Mouse (Mus musculus) liver, postnatal 0 days (tissue): ENCODE measurements at regions not wholly inside any gene's neighbourhood (a gene's known extent, or its start where the extent isn't known, plus 50 kb on each side); places are given as distances from the start of the nearest gene placed in this dataset.

Experiments
- ATAC-seq: fragments of 200-750 bp; cut with Nextera tagmentation; 2 replicates; pipeline ENCODE4 v1.8.0; 2017; ENCODE audit warnings: mild to moderate bottlenecking, moderate library complexity
- DNase-seq: peaks from one replicate; pipeline ENCODE4 v3.0.0-alpha.2; 2016
- H3K27ac ChIP-seq: fragments of 300-500 bp; sonication (generic); 2 replicates; pipeline ENCODE4 v1.5.1; 2014; ENCODE audit warnings: antibody characterized with exemption, moderate library complexity, mild to moderate bottlenecking, low read depth
- H3K27me3 ChIP-seq: fragments of 300-500 bp; sonication (generic); 2 replicates; pipeline ENCODE4 v1.6.1; 2014; ENCODE audit warnings: low read length, control low read depth, mixed read lengths; ENCODE audit not compliant: insufficient read depth
- H3K36me3 ChIP-seq: fragments of 300-500 bp; sonication (generic); replicated peaks from 2 replicates; pipeline ENCODE4 v1.6.1; 2014; ENCODE audit warnings: mild to moderate bottlenecking, control low read depth, low read length, moderate library complexity, mixed read lengths; ENCODE audit not compliant: insufficient read depth
- H3K4me1 ChIP-seq: fragments of 300-500 bp; sonication (generic); 2 replicates; pipeline ENCODE4 v1.6.1; 2014; ENCODE audit warnings: antibody characterized with exemption, mild to moderate bottlenecking, control low read depth; ENCODE audit not compliant: insufficient read depth
- H3K4me2 ChIP-seq: fragments of 300-500 bp; sonication (generic); 2 replicates; pipeline ENCODE4 v1.6.1; 2014; ENCODE audit warnings: low read depth, mild to moderate bottlenecking, low read length, moderate library complexity, mixed read lengths
- H3K4me3 ChIP-seq: fragments of 300-500 bp; sonication (generic); 2 replicates; pipeline ENCODE4 v1.5.1; 2014; ENCODE audit warnings: low read depth, low read length
- H3K9ac ChIP-seq: fragments of 300-500 bp; sonication (generic); replicated peaks from 2 replicates; pipeline ENCODE4 v1.6.1; 2014; ENCODE audit warnings: mild to moderate bottlenecking, moderate library complexity
- H3K9me3 ChIP-seq: fragments of 300-500 bp; sonication (generic); 2 replicates; pipeline ENCODE4 v1.6.1; 2016; ENCODE audit warnings: mild to moderate bottlenecking, control low read depth, low read length, mixed read lengths
- CTCF ChIP-seq: sonication (generic); IDR thresholded peaks from 2 replicates; pipeline ENCODE4 v1.5.1; 2016; ENCODE audit warnings: antibody characterized with exemption, low read depth
- EP300 ChIP-seq: IDR thresholded peaks from 2 replicates; pipeline ENCODE4 v1.6.1; 2016; ENCODE audit warnings: antibody characterized with exemption, low read depth, mild to moderate bottlenecking
- WGBS: fragments of 180-500 bp; shearing (Covaris S2); extraction: QIAGEN DNeasy Blood & Tissue Kit; methylation state at CpG from one replicate; pipeline ENCODE4 v1.1.7; 2014; ENCODE audit not compliant: insufficient replicate concordance; 5-methylcytosine and 5-hydroxymethylcytosine counted together

DNA sequence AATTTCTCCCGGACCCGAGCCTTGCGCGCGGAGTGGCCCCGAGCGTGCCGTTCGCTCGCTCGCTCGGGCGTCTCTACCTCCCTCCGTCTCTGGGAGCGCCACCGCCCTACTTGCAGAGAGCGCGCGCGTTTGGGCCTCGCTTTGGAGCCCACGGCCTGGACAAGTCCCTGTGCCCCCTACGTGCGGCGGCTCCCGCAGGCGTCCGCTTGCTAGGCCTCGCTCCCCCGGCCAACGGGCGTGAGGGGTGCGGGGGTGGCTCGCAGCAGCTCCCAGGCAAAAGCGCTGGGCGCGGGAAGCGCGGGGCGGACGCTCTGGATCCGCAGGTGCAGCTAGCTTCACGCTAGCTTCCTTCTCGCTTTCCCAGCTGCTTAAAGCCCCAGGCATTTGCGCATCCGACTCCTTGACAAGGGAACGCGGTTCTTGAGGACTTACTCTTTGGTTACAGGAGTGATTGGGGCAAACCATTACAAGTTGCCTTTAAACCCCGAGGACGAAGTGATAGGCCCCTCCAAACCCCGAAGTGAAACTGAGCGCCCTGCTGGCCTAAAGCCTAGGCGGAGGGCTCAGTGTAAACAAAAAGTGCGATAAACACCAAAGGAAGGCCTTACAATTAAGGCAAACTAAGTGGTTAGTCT, 75.6 kb downstream of the Kcnrg start:
- DNase-seq (peak; percentile 83), ATAC-seq (peak; percentile 56)
- Histone ChIP-seq H3K36me3 (0 out of 2 replicates have a peak, but pooled peaks cover 3% of the 10 kb centered on the region), H3K9me3 (no peaks in the 10 kb centered on the region), H3K27me3 (peaks cover 27% of the 10 kb centered on the region), H3K4me3 (peak overlapping the region; percentile 87), H3K4me2 (peak overlapping the region; percentile 98), H3K27ac (peak overlapping the region; percentile 99), H3K9ac (peak overlapping the region; percentile 98), H3K4me1 (peaks cover 32% of the 10 kb centered on the region)
- 2% methylated on average over 54 of the region's 54 CpGs for WGBS
- peak; percentile 21; the same call in 1 of the 2 replicates for TF ChIP-seq CTCF
- TF ChIP-seq EP300 = no peak

DNA sequence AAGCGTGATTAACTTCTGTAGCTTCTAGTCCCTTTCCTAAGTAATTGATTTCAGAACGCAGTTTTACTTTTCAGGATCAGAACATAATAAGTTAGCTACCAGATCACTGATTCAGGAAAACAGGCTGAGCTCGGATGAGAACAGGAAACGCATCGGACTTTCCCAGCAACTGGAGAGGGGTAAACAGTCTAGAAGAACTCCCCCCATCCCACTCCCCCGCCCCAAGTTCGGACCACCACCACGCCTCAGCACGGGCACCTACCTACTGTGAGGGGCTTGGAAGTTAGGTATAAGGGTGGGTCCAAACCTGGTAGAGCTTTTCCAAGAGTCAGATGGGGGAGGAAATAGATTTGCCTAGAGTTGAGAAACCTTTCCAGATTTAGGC, 76.1 kb downstream of the Kcnrg start:
- WGBS = 8% methylated on average over 9 of the region's 9 CpGs
- H3K27me3 ChIP-seq = peaks cover 29% of the 10 kb centered on the region
- H3K9ac ChIP-seq = peak overlapping the region; percentile 98

DNA sequence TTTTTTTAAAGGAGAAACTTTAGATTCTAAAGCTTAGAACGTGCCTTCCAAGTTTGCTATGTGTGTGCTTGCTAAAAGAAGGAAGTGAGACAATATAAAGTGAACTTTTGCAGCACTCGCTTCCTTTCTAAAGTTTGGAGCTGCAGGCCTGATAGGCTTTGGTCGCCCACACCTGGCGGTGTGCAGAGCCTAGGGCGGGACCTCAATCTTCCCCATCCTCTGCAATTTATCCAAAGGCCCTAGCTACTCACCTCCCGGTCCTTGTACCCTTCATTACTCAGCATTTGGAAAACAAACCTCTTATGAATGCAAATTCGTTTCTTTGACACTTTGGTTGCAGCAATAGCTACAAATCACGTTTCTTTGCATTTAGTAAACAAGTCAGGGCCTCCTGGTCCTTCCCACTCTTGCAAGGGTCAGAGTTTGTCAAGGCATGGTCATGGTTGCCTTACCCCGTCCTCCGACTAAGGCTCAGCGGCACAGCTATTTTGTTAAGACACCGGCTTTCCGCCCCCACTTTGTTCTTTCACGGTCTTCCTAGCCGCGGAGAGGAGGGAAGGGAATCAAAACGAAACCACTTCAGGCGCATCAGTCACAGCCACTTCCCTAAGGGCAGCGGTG, 76.6 kb downstream of the Kcnrg start:
- Histone ChIP-seq H3K4me1 (peaks cover 32% of the 10 kb centered on the region), H3K27me3 (peaks cover 34% of the 10 kb centered on the region)
- WGBS = 9% methylated on average over 19 of the region's 19 CpGs

More for the DNA sequence above, 76.1 kb downstream of the Kcnrg start:
- TF ChIP-seq CTCF = no peak
- TF ChIP-seq EP300 = no peak
- H3K36me3 ChIP-seq = no peaks in the 10 kb centered on the region
- ATAC-seq (no peak), DNase-seq (peak; percentile 31)
- peak overlapping the region; percentile 87 for H3K4me3 ChIP-seq
- no peaks in the 10 kb centered on the region for H3K9me3 ChIP-seq
- peaks cover 29% of the 10 kb centered on the region for H3K4me1 ChIP-seq
- peak overlapping the region; percentile 99 for H3K27ac ChIP-seq
- H3K4me2 ChIP-seq = peak overlapping the region; percentile 98

GRCm38 (mm10) chr14:61684473-61685230, 77.4 kb downstream of the Kcnrg start:
- peaks cover 36% of the 10 kb centered on the region for H3K4me1 ChIP-seq
- 28% methylated on average over 26 of the region's 26 CpGs for WGBS
- peaks cover 41% of the 10 kb centered on the region for H3K27me3 ChIP-seq

More for the DNA sequence above, 76.6 kb downstream of the Kcnrg start:
- peak overlapping the region; percentile 87 for H3K4me3 ChIP-seq
- no peaks in the 10 kb centered on the region for H3K9me3 ChIP-seq
- H3K4me2 ChIP-seq = peak overlapping the region; percentile 98
- ATAC-seq (no peak), DNase-seq (peak; percentile 36)
- H3K36me3 ChIP-seq = no peaks in the 10 kb centered on the region
- peak overlapping the region; percentile 99 for H3K27ac ChIP-seq
- TF ChIP-seq EP300 = no peak
- no peak for TF ChIP-seq CTCF
- peak overlapping the region; percentile 98 for H3K9ac ChIP-seq

DNA sequence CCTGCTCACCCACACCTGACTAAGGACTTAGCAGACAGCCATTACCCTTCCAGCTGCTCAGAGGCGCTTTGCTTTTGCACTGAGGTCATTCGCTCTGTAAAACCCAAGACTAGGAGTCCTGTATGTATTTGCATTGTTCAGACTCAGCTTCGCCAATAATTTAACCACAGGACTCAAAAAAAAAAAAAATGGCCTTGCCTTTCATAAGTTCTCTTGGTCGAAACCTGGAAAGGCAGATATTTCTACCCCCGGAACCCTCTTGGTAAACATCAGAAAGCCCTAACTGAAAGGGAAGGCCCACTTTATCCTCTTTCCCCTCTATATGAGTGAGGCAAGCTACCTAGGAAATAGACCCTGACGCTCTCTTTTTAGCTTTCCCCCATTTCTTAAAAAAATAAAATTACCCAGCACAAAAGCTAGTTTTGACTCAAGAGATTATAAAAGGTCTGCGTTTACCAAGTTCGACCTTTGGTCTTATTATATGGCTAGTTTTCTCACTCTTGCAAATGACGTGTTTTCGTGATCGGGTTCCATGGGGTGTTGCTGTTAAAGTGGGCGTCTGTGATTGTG, 78.1 kb downstream of the Kcnrg start:
- Histone ChIP-seq H3K27me3 (peaks cover 48% of the 10 kb centered on the region), H3K27ac (no peak overlapping the region), H3K36me3 (no peaks in the 10 kb centered on the region), H3K4me1 (peaks cover 36% of the 10 kb centered on the region), H3K9me3 (no peaks in the 10 kb centered on the region), H3K4me2 (peak overlapping the region; percentile 98), H3K4me3 (no peak overlapping the region; the same call in 1 of the 2 replicates), H3K9ac (no peak overlapping the region)
- ATAC-seq (no peak), DNase-seq (no peak)
- TF ChIP-seq EP300 (no peak), CTCF (no peak)
- WGBS = 48% methylated on average over 12 of the region's 12 CpGs

More at GRCm38 (mm10) chr14:61684473-61685230, 77.4 kb downstream of the Kcnrg start:
- Histone ChIP-seq H3K4me3 (peak overlapping the region; percentile 87), H3K36me3 (no peaks in the 10 kb centered on the region), H3K9ac (peak overlapping the region; percentile 98), H3K27ac (peak overlapping the region; percentile 99), H3K4me2 (peak overlapping the region; percentile 98), H3K9me3 (no peaks in the 10 kb centered on the region)
- DNase-seq (peak; percentile 21), ATAC-seq (no peak)
- TF ChIP-seq CTCF = no peak
- no peak for TF ChIP-seq EP300
